Mouse (Mus musculus) kidney, adult 2 months (tissue): ENCODE measurements at regions not wholly inside any gene's neighbourhood (a gene's known extent, or its start where the extent isn't known, plus 50 kb on each side); places are given as distances from the start of the nearest gene placed in this dataset.

Experiments
- DNase-seq: peaks from one replicate; pipeline ENCODE4 v3.0.0; 2021
- H3K27ac ChIP-seq: fragments of 200-500 bp; 2 replicates; pipeline ENCODE4 v1.5.1; 2012; ENCODE audit warnings: low read depth, low read length, control low read depth, inconsistent platforms; ENCODE audit not compliant: insufficient read depth
- H3K27me3 ChIP-seq: fragments of 200-500 bp; replicated peaks from 2 replicates; pipeline ENCODE4 v1.6.1; 2012; ENCODE audit warnings: mild to moderate bottlenecking, moderate library complexity, low read length, inconsistent platforms; ENCODE audit not compliant: control insufficient read depth, insufficient read depth
- H3K36me3 ChIP-seq: fragments of 200-500 bp; 2 replicates; pipeline ENCODE4 v1.6.1; 2012; ENCODE audit warnings: mild to moderate bottlenecking, moderate library complexity, low read length, inconsistent platforms; ENCODE audit not compliant: control insufficient read depth, insufficient read depth
- H3K4me1 ChIP-seq: fragments of 200-500 bp; 2 replicates; pipeline ENCODE4 v1.6.1; 2011; ENCODE audit warnings: low read length; ENCODE audit not compliant: control insufficient read depth, insufficient read depth
- H3K4me3 ChIP-seq: fragments of 200-500 bp; 2 replicates; pipeline ENCODE4 v1.5.1; 2011; ENCODE audit warnings: mild to moderate bottlenecking, low read depth, low read length, control low read depth; ENCODE audit not compliant: insufficient read depth
- CTCF ChIP-seq: fragments of 200-500 bp; conservative IDR thresholded peaks from 2 replicates; pipeline ENCODE4 v1.5.1; 2011; ENCODE audit warnings: low read depth, mild to moderate bottlenecking, control low read depth, low read length, moderate library complexity, mixed read lengths; ENCODE audit not compliant: insufficient read depth, insufficient read length
- POLR2A ChIP-seq: fragments of 200-500 bp; IDR thresholded peaks from one replicate; pipeline ENCODE4 v1.6.1; 2011; ENCODE audit warnings: low read depth, low read length, control low read depth
- WGBS: fragments of 180-500 bp; shearing (Covaris S2); methylation state at CpG from one replicate; pipeline ENCODE4 v1.1.7; 2018; 5-methylcytosine and 5-hydroxymethylcytosine counted together

DNA sequence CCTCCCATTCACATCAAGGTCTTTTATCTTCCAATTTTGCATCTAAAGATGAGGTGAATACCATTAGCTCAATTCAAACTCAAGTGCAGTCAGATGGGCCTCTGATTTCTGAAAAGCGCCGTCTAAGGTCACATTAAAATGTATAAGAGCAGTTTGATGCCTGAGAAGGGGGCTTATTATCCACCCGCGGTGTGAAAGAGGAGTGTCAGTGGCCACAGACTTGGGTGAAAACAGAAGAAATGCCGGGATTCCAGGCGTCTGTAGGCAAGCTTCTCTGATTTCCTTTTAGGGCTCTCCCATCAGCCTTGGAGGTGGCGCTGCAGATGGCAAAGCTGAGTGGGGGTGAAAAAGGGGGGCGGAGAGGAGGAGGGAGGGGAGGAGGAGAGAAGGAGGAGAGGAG lies 143.7 kb downstream of the Bcl11b start:
- no peaks in the 10 kb centered on the region for H3K4me1 ChIP-seq
- TF ChIP-seq POLR2A, result no peak
- TF ChIP-seq CTCF, result no peak
- no peaks in the 10 kb centered on the region for H3K27me3 ChIP-seq
- 25% methylated on average over 7 of the region's 8 CpGs for WGBS
- no peak for DNase-seq
- no peak overlapping the region for H3K27ac ChIP-seq
- no peaks in the 10 kb centered on the region for H3K36me3 ChIP-seq
- H3K4me3 ChIP-seq, result no peak overlapping the region

DNA sequence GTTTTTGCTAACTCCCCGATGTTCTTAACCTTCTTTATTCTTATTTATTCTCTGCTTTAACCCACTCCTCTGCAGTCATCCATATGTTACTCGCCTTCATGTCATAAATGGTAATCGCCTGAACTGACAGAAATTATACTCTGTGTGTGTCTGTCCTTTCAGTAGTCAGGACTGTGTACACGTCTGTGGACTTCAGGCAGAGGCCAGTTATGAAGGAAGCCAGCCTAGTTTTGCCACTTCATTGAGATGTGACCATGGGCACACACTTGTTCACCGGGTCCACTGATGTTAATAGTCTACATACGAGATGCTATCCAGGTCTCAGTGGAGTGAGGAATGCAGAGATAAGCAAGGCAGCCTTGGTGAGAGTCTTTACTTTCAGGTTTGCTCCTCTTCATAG lies 143.0 kb downstream of the Bcl11b start:
- H3K36me3 ChIP-seq, result no peaks in the 10 kb centered on the region
- H3K4me3 ChIP-seq, result no peak overlapping the region
- 79% methylated on average over 6 of the region's 6 CpGs for WGBS
- no peak overlapping the region for H3K27ac ChIP-seq
- DNase-seq, result no peak
- H3K27me3 ChIP-seq, result no peaks in the 10 kb centered on the region
- no peaks in the 10 kb centered on the region for H3K4me1 ChIP-seq
- TF ChIP-seq POLR2A (no peak), CTCF (no peak)
